Mouse (Mus musculus) heart, postnatal 0 days (tissue): ENCODE data around the gene Med19.

Source experiments
- CTCF ChIP-seq: IDR thresholded peaks from 2 replicates; pipeline ENCODE4 v1.5.1; 2016; ENCODE audit warnings: antibody characterized with exemption, control low read depth, low read depth
- EP300 ChIP-seq: IDR thresholded peaks from 2 replicates; pipeline ENCODE4 v1.6.1; 2016; ENCODE audit warnings: antibody characterized with exemption, low read depth

DNA sequence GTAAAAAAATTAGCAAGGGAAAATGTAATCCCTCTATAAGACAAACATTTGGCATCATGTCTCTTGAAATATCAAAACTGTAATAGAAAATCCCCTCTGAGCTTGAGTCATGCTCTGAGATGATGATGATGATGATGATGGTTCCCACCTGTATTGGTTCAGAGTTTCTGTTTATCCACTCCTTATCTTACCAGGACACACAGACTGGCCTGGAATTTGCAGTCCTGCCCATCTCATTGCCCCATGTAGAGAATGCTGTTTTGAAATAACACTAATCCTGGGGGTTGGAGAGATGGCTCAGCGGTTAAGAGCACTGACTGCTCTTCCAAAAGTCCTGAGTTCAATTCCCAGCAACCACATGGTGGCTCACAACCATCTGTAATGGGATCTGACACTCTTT is 54.2 kb downstream of the Med19 start:
- no peak for TF ChIP-seq EP300
- no peak for TF ChIP-seq CTCF
